8 mouse cellular contexts compared by ENCODE assay signal in genomic region chr1:64736681-64737501, GRCm38 (mm10). TPM values are rescaled to one million over a fixed set of nuclear protein-coding genes. Genes with fewer than 3 reads are reported as not detected.
DNase-seq lines count a peak whose midpoint lies in the region; ATAC-seq and TF ChIP-seq lines count a peak whose summit lies in the region.

No protein-coding gene starts in this region.

- peak overlapping the region; percentile 97 for H3K4me2 ChIP-seq in forebrain, embryonic 15.5 days (replicated peaks)
- peak overlapping the region; percentile 98 for H3K4me2 ChIP-seq in midbrain, postnatal 0 days (ENCODE audit: low read depth, low read length, poor library complexity, severe bottlenecking)

- peak overlapping the region; percentile 97 for H3ac ChIP-seq in C2C12 (ENCODE audit: control insufficient read depth, insufficient read length, low read depth)

- H3K9ac ChIP-seq in forebrain, embryonic 15.5 days (replicated peaks), result peak overlapping the region; percentile 51
- peak overlapping the region; percentile 51 for H3K9ac ChIP-seq in midbrain, postnatal 0 days (replicated peaks; ENCODE audit: low read length, poor library complexity, severe bottlenecking)

- 1% methylated on average over 54 of the region's 56 CpGs for WGBS in forebrain, embryonic 15.5 days
- WGBS in limb, embryonic 10.5 days, result under 1% methylated on average over 56 of the region's 56 CpGs
- WGBS in midbrain, postnatal 0 days, result under 1% methylated on average over 49 of the region's 56 CpGs

- H3K79me2 ChIP-seq in C2C12 (ENCODE audit: control insufficient read depth, insufficient read depth), result peaks cover 9% of the 10 kb centered on the region

- peak; percentile 16 for DNase-seq in gastrocnemius, adult 18-20 months (ENCODE audit: low spot score)
- DNase-seq in gastrocnemius, adult 8-10 months (ENCODE audit: low spot score in 2 of 2), result no peak
- no peak for DNase-seq in limb, embryonic 10.5 days (ENCODE audit: low spot score)
- DNase-seq in midbrain, postnatal 0 days (ENCODE audit: low spot score), result no peak
- DNase-seq in frontal cortex, postnatal 14 days (ENCODE audit: low spot score in 2 of 2), result no peak

- H3K79me3 ChIP-seq in C2C12 (ENCODE audit: low read depth), result no peaks in the 10 kb centered on the region

- H3K27ac ChIP-seq in brown adipose tissue, adult 24 weeks (replicated peaks; ENCODE audit: low read depth, low read length), result no peak overlapping the region; the same call in 1 of the 2 replicates
- H3K27ac ChIP-seq in forebrain, embryonic 15.5 days (replicated peaks), result no peak overlapping the region
- H3K27ac ChIP-seq in limb, embryonic 10.5 days, result peak overlapping the region; percentile 74
- H3K27ac ChIP-seq in midbrain, postnatal 0 days (ENCODE audit: low read depth, low read length), result no peak overlapping the region

- ATAC-seq in forebrain, embryonic 15.5 days (replicated peaks), result peak; percentile 10
- no peak; the same call in 1 of the 2 replicates for ATAC-seq in midbrain, postnatal 0 days (ENCODE audit: low FRiP score)

- H3K4me1 ChIP-seq in brown adipose tissue, adult 24 weeks (ENCODE audit: control insufficient read depth, insufficient read depth, insufficient read length, low read length), result peaks cover 7% of the 10 kb centered on the region; the same call in 1 of the 2 replicates
- peaks cover 48% of the 10 kb centered on the region for H3K4me1 ChIP-seq in forebrain, embryonic 15.5 days
- peaks cover 46% of the 10 kb centered on the region for H3K4me1 ChIP-seq in limb, embryonic 10.5 days
- H3K4me1 ChIP-seq in midbrain, postnatal 0 days (ENCODE audit: insufficient read depth, low read length), result peaks cover 4% of the 10 kb centered on the region; the same call in 1 of the 2 replicates

- H3K27me3 ChIP-seq in C2C12 (ENCODE audit: control insufficient read depth, insufficient read depth, insufficient read length), result no peaks in the 10 kb centered on the region
- H3K27me3 ChIP-seq in forebrain, embryonic 15.5 days, result peaks cover 60% of the 10 kb centered on the region
- H3K27me3 ChIP-seq in limb, embryonic 10.5 days (ENCODE audit: low read depth, poor library complexity, severe bottlenecking), result peaks cover 69% of the 10 kb centered on the region
- peaks cover 48% of the 10 kb centered on the region for H3K27me3 ChIP-seq in midbrain, postnatal 0 days (ENCODE audit: insufficient read depth, low read length)

- H3K36me3 ChIP-seq in C2C12 (ENCODE audit: control insufficient read depth, insufficient read depth), result no peaks in the 10 kb centered on the region
- no peaks in the 10 kb centered on the region for H3K36me3 ChIP-seq in forebrain, embryonic 15.5 days
- H3K36me3 ChIP-seq in limb, embryonic 10.5 days, result no peaks in the 10 kb centered on the region
- H3K36me3 ChIP-seq in midbrain, postnatal 0 days (ENCODE audit: insufficient read depth, low read length), result no peaks in the 10 kb centered on the region

- peak overlapping the region; percentile 60 for H3K4me3 ChIP-seq in C2C12 (ENCODE audit: insufficient read depth, poor library complexity, severe bottlenecking)
- H3K4me3 ChIP-seq in brown adipose tissue, adult 24 weeks (ENCODE audit: insufficient read depth, low read depth, low read length), result peak overlapping the region; percentile 94
- H3K4me3 ChIP-seq in forebrain, embryonic 15.5 days, result peak overlapping the region; percentile 53
- H3K4me3 ChIP-seq in limb, embryonic 10.5 days, result peak overlapping the region; percentile 70
- H3K4me3 ChIP-seq in midbrain, postnatal 0 days (ENCODE audit: low read depth, low read length), result peak overlapping the region; percentile 52

- no peaks in the 10 kb centered on the region for H3K9me3 ChIP-seq in forebrain, embryonic 15.5 days
- H3K9me3 ChIP-seq in limb, embryonic 10.5 days (replicated peaks), result no peaks in the 10 kb centered on the region
- H3K9me3 ChIP-seq in midbrain, postnatal 0 days (ENCODE audit: low read length), result no peaks in the 10 kb centered on the region

- no peak for TF ChIP-seq CTCF in C2C12 (IDR thresholded peaks at IDR 0.05; ENCODE audit: control insufficient read depth, insufficient read depth, insufficient read length)
- TF ChIP-seq CTCF in midbrain, postnatal 0 days (IDR thresholded peaks at IDR 0.05), result no peak

TF ChIP-seq in C2C12, 6 proteins besides CTCF, POLR2A, EP300 and RAD21:
- TF ChIP-seq USF1 (IDR thresholded peaks at IDR 0.05; ENCODE audit: low read depth) (no peak), MYOG (IDR thresholded peaks at IDR 0.05; ENCODE audit: control insufficient read depth, extremely low read depth, insufficient read length) (no peak), FOSL1 (IDR thresholded peaks at IDR 0.05; ENCODE audit: insufficient read depth, low read length, poor library complexity, severe bottlenecking) (no peak), CEBPB (IDR thresholded peaks at IDR 0.05; ENCODE audit: low read depth) (no peak), MAX (IDR thresholded peaks at IDR 0.05) (no peak), MYOD1 (IDR thresholded peaks at IDR 0.05; ENCODE audit: control insufficient read depth, insufficient read length, low read depth) (no peak)
TF ChIP-seq in C2C12: peak in this region for 0.

RNA-seq across cellular contexts. Expression of gene Fzd5, which starts 0.7 kb away (rescaled TPM):
- total RNA-seq in gastrocnemius, adult 18-20 months (2021), result 1 to 10 TPM; 1.8 to 2.2 TPM
- total RNA-seq in gastrocnemius, adult 8-10 months (2022), result 1 to 10 TPM; 1.2 to 2.0 (median 1.8) TPM
- 1.5 TPM for polyA plus RNA-seq in C2C12 (2012; fragmentation: generic; extraction: Trizol)
- polyA plus RNA-seq in brown adipose tissue, adult 24 weeks (2012; ENCODE audit: insufficient read depth, insufficient read length, missing spikeins), result 0.75 and 0.92 TPM in 2 replicates
- polyA plus RNA-seq in forebrain, embryonic 15.5 days (2015; fragmentation: Nextera tagmentation; extraction: Ambion mirVana), result 0.55 and 0.87 TPM in 2 replicates
- 0.28 and 0.29 TPM in 2 replicates for polyA plus RNA-seq in limb, embryonic 10.5 days (2016; fragmentation: Nextera tagmentation; extraction: Ambion mirVana)
- total RNA-seq in midbrain, postnatal 0 days (2014; rRNA removed), result 1.8 and 2.5 TPM in 2 replicates
- 0.40 and 0.86 TPM in 2 replicates for polyA plus RNA-seq in midbrain, postnatal 0 days (2015; fragmentation: Nextera tagmentation; extraction: Ambion mirVana)

RNA-seq across cellular contexts. Expression of gene Ccnyl1, which starts 46.6 kb away (rescaled TPM):
- 10 to 100 TPM; 20.1 to 25.3 TPM for total RNA-seq in gastrocnemius, adult 18-20 months (2021)
- total RNA-seq in gastrocnemius, adult 8-10 months (2022), result 10 to 100 TPM; 17.3 to 28.6 (median 22.4) TPM
- 40.5 TPM for polyA plus RNA-seq in C2C12 (2012; fragmentation: generic; extraction: Trizol)
- polyA plus RNA-seq in brown adipose tissue, adult 24 weeks (2012; ENCODE audit: insufficient read depth, insufficient read length, missing spikeins), result 10.1 and 10.9 TPM in 2 replicates
- polyA plus RNA-seq in forebrain, embryonic 15.5 days (2015; fragmentation: Nextera tagmentation; extraction: Ambion mirVana), result 4.0 and 4.6 TPM in 2 replicates
- polyA plus RNA-seq in limb, embryonic 10.5 days (2016; fragmentation: Nextera tagmentation; extraction: Ambion mirVana), result 6.4 TPM in 2 replicates
- 14.6 and 36.6 TPM in 2 replicates for total RNA-seq in midbrain, postnatal 0 days (2014; rRNA removed)
- 2.9 and 4.1 TPM in 2 replicates for polyA plus RNA-seq in midbrain, postnatal 0 days (2015; fragmentation: Nextera tagmentation; extraction: Ambion mirVana)
